Mouse (Mus musculus) megakaryocyte, embryonic 14.5 days (primary cell): Measurements from ENCODE around the gene Lrrc47. TPM values are rescaled to one million over a fixed set of nuclear protein-coding genes. Genes with fewer than 3 reads are reported as not detected.

ENCODE experiments used
- H3K27me3 ChIP-seq: replicated peaks from 2 replicates; pipeline ENCODE3; 2012; ENCODE audit warnings: inconsistent platforms
- H3K36me3 ChIP-seq: replicated peaks from 2 replicates; pipeline ENCODE3; 2012; ENCODE audit warnings: low read length, inconsistent platforms, mixed read lengths
- H3K4me1 ChIP-seq: 2 replicates; pipeline ENCODE4 v1.6.1; 2012; ENCODE audit warnings: inconsistent platforms
- H3K4me3 ChIP-seq: replicated peaks from 2 replicates; pipeline ENCODE3; 2012; ENCODE audit warnings: moderate library complexity, mild to moderate bottlenecking, inconsistent platforms
- H3K9me3 ChIP-seq: 2 replicates; pipeline ENCODE4 v1.6.1; 2012; ENCODE audit warnings: inconsistent platforms
- FLI1 ChIP-seq: IDR thresholded peaks from 2 replicates; pipeline ENCODE4 v1.6.1; 2012; ENCODE audit warnings: low read length, inconsistent platforms, mixed read lengths
- GATA1 ChIP-seq: IDR thresholded peaks from 3 replicates; pipeline ENCODE4 v1.6.1; 2012; ENCODE audit warnings: mixed read lengths, low read length, inconsistent platforms, borderline replicate concordance
- polyA plus RNA-seq: library from polyadenylated mRNA; stranded (reverse); fragments of >175 nt; gene quantifications from 2 replicates; pipeline ENCODE4 v1.2.3, GENCODE M21; 2012; ENCODE audit warnings: low replicate concordance; ENCODE audit not compliant: insufficient read depth

Lrrc47 gene
- polyA plus RNA-seq, 1 experiment, result 98.9 TPM

- H3K36me3 ChIP-seq, result peaks cover 72% of the 10 kb centered on the region
- H3K9me3 ChIP-seq, result no peaks in the 10 kb centered on the region
- peaks cover 4% of the 10 kb centered on the region for H3K27me3 ChIP-seq
- H3K4me3 ChIP-seq, result no peak overlapping the region
- peaks cover 92% of the 10 kb centered on the region for H3K4me1 ChIP-seq
- TF ChIP-seq FLI1, result no peak
- TF ChIP-seq GATA1, result no peak
Observed at GRCm38 (mm10) chr4:154022407-154022806, 10.9 kb downstream of the Lrrc47 start.

GRCm38 (mm10) chr4:154022844-154023243, 11.3 kb downstream of the Lrrc47 start:
- no peak for TF ChIP-seq GATA1
- no peak for TF ChIP-seq FLI1
- no peaks in the 10 kb centered on the region for H3K9me3 ChIP-seq
- no peak overlapping the region for H3K4me3 ChIP-seq
- peaks cover 8% of the 10 kb centered on the region for H3K27me3 ChIP-seq
- peaks cover 68% of the 10 kb centered on the region for H3K36me3 ChIP-seq
- H3K4me1 ChIP-seq, result peaks cover 93% of the 10 kb centered on the region

- TF ChIP-seq GATA1 (no peak), FLI1 (no peak)
- Histone ChIP-seq H3K4me1 (peaks cover 85% of the 10 kb centered on the region), H3K9me3 (no peaks in the 10 kb centered on the region), H3K27me3 (peaks cover 9% of the 10 kb centered on the region), H3K4me3 (peak overlapping the region; percentile 97), H3K36me3 (peaks cover 57% of the 10 kb centered on the region)
Observed at GRCm38 (mm10) chr4:154023754-154024601, 12.4 kb downstream of the Lrrc47 start.

GRCm38 (mm10) chr4:154024729-154025521, 13.4 kb downstream of the Lrrc47 start:
- Histone ChIP-seq H3K4me1 (peaks cover 75% of the 10 kb centered on the region), H3K36me3 (peaks cover 47% of the 10 kb centered on the region), H3K27me3 (peaks cover 9% of the 10 kb centered on the region), H3K4me3 (peak overlapping the region; percentile 97), H3K9me3 (no peaks in the 10 kb centered on the region)
- TF ChIP-seq FLI1 (no peak), GATA1 (no peak)

GRCm38 (mm10) chr4:154025641-154026440, 14.3 kb downstream of the Lrrc47 start, which contains the start of gene Smim1:
TSS of gene Smim1 (minus strand) at chr4:154026230.
- Histone ChIP-seq H3K4me3 (peak within 1 kb of the TSS; percentile 97), H3K4me1 (peaks cover 69% of the 10 kb centered on the region), H3K27me3 (peaks cover 12% of the 10 kb centered on the region), H3K9me3 (no peaks in the 10 kb centered on the region), H3K36me3 (peaks cover 38% of the 10 kb centered on the region)
- TF ChIP-seq FLI1 (no peak), GATA1 (no peak)

- H3K27me3 ChIP-seq, result peaks cover 15% of the 10 kb centered on the region
- no peaks in the 10 kb centered on the region for H3K9me3 ChIP-seq
- TF ChIP-seq FLI1, result no peak
- TF ChIP-seq GATA1, result no peak
- peak overlapping the region; percentile 97 for H3K4me3 ChIP-seq
- peaks cover 32% of the 10 kb centered on the region for H3K36me3 ChIP-seq
- peaks cover 66% of the 10 kb centered on the region for H3K4me1 ChIP-seq
Observed at GRCm38 (mm10) chr4:154026441-154026761, 14.9 kb downstream of the Lrrc47 start.

GRCm38 (mm10) chr4:154028066-154028465, 16.5 kb downstream of the Lrrc47 start:
- no peak overlapping the region for H3K4me3 ChIP-seq
- TF ChIP-seq FLI1 (no peak), GATA1 (no peak)
- H3K9me3 ChIP-seq, result no peaks in the 10 kb centered on the region
- H3K27me3 ChIP-seq, result peaks cover 22% of the 10 kb centered on the region
- H3K4me1 ChIP-seq, result peaks cover 53% of the 10 kb centered on the region
- H3K36me3 ChIP-seq, result peaks cover 16% of the 10 kb centered on the region

GRCm38 (mm10) chr4:154028646-154029045, 17.1 kb downstream of the Lrrc47 start:
- TF ChIP-seq FLI1, result no peak
- no peak for TF ChIP-seq GATA1
- Histone ChIP-seq H3K36me3 (peaks cover 10% of the 10 kb centered on the region), H3K27me3 (peaks cover 26% of the 10 kb centered on the region), H3K4me3 (no peak overlapping the region), H3K9me3 (no peaks in the 10 kb centered on the region), H3K4me1 (peaks cover 50% of the 10 kb centered on the region)

GRCm38 (mm10) chr4:154037123-154037522, 25.6 kb downstream of the Lrrc47 start:
- Histone ChIP-seq H3K9me3 (no peaks in the 10 kb centered on the region), H3K36me3 (no peaks in the 10 kb centered on the region), H3K27me3 (peaks cover 63% of the 10 kb centered on the region), H3K4me1 (peaks cover 7% of the 10 kb centered on the region; the same call in 1 of the 2 replicates), H3K4me3 (no peak overlapping the region)
- TF ChIP-seq FLI1 (no peak), GATA1 (no peak)

- Histone ChIP-seq H3K4me3 (no peak within 1 kb of the TSS), H3K4me1 (no peaks in the 10 kb centered on the region), H3K27me3 (peaks cover 30% of the 10 kb centered on the region), H3K36me3 (no peaks in the 10 kb centered on the region), H3K9me3 (0 out of 2 replicates have a peak, but pooled peaks cover 5% of the 10 kb centered on the region)
- TF ChIP-seq FLI1 (no peak), GATA1 (no peak)
Observed at GRCm38 (mm10) chr4:154042577-154042976, 31.0 kb downstream of the Lrrc47 start, which contains the start of gene Ccdc27. TSS of gene Ccdc27 (minus strand) at chr4:154042677.
